Mouse (Mus musculus): Measurements from ENCODE around the gene Nr1h4. TPM values are rescaled to one million over a fixed set of nuclear protein-coding genes. Genes with fewer than 3 reads are reported as not detected.
"Not testable (repeated sequence)": the region's sequence is repeated elsewhere in the genome, so short reads cannot be mapped to it uniquely, and the experiment has no call there.

Gene Nr1h4
- polyA plus RNA-seq, 1 experiment from 2014 or later: 0.66 TPM

DNA sequence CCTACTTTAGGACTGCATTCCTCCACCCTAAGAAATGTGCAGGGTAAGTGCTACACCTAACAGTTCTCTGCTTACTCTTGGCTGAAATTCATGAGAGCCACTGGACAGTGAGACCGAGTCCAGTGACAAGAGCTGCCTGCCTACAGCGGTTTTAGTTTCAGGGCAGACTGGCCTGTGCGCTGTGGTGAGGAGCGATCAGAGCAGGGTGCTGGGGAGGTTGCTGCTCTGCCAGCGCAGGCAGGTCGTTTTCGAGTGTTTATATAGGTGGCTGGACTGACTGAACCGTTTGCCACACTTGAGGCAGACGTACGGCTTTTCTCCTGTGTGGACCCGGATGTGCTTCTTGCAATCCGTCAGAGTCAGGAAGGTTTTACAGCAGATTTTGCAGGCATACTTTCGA lies 21.5 kb upstream of the Nr1h4 start:
- not testable (repeated sequence) for H3K9me3 ChIP-seq (ENCODE audit: control insufficient read depth, low read length); H3K36me3 ChIP-seq (ENCODE audit: control insufficient read depth, insufficient read depth, low read length); H3K4me3 ChIP-seq (ENCODE audit: low read length); ATAC-seq (ENCODE audit: low FRiP score, low TSS enrichment); H3K27ac ChIP-seq (ENCODE audit: low read depth, low read length); H3K27me3 ChIP-seq (ENCODE audit: control insufficient read depth, insufficient read depth, low read length); H3K4me2 ChIP-seq (replicated peaks; ENCODE audit: low read depth, low read length); H3K9ac ChIP-seq (ENCODE audit: low read depth, low read length); H3K4me1 ChIP-seq (ENCODE audit: control insufficient read depth, insufficient read depth, low read length)
- WGBS: 55% methylated on average over 13 of the region's 13 CpGs

DNA sequence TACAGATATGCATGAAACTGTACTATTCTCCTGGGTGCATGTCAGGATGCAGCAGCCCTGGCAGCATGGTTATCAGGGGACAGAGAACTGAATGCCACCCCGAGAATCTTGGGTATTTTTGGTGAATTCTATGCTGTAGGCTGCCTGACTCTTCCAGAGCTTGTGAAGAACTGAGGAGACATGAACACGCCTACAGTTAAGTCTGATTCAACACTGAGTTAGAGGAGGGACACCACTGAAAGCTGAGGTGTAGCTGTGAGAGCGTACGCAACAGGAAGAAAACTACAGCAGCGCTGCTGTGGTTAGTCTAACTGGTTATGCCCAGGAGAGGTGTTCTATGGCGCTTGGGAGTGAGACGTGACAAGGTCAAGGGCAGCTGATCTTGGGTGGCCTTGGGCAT lies 20.5 kb upstream of the Nr1h4 start:
- not testable (repeated sequence) for ATAC-seq (ENCODE audit: low FRiP score, low TSS enrichment); H3K4me3 ChIP-seq (ENCODE audit: low read length); H3K27me3 ChIP-seq (ENCODE audit: control insufficient read depth, insufficient read depth, low read length); H3K4me2 ChIP-seq (replicated peaks; ENCODE audit: low read depth, low read length); H3K9ac ChIP-seq (ENCODE audit: low read depth, low read length); H3K36me3 ChIP-seq (ENCODE audit: control insufficient read depth, insufficient read depth, low read length); H3K9me3 ChIP-seq (ENCODE audit: control insufficient read depth, low read length); H3K4me1 ChIP-seq (ENCODE audit: control insufficient read depth, insufficient read depth, low read length); H3K27ac ChIP-seq (ENCODE audit: low read depth, low read length)
- 88% methylated on average over 7 of the region's 7 CpGs for WGBS

DNA sequence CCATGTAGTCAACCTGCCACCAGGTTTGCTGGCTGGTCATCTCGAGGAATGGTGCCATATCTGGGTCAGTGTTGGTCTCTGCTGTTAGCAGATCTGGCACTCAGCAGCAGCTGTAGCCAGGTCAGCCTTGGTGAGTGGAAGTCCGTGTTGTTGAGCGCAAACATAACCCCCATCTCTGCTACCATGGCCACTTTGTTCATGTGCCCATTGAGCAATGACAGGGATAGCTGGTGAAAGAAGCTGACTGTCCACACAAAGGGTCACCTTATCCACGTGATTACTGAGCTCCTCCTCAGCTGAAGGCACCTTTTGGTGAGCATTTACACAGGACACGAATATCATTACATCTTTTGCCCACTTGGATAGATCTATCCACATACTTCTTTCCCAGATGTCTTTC lies 19.6 kb upstream of the Nr1h4 start:
- Histone ChIP-seq H3K4me2 (replicated peaks; ENCODE audit: low read depth, low read length) (no peak overlapping the region), H3K27ac (ENCODE audit: low read depth, low read length) (no peak overlapping the region), H3K9ac (ENCODE audit: low read depth, low read length) (no peak overlapping the region), H3K9me3 (ENCODE audit: control insufficient read depth, low read length) (no peaks in the 10 kb centered on the region), H3K27me3 (ENCODE audit: control insufficient read depth, insufficient read depth, low read length) (no peaks in the 10 kb centered on the region), H3K4me1 (ENCODE audit: control insufficient read depth, insufficient read depth, low read length) (no peaks in the 10 kb centered on the region), H3K36me3 (ENCODE audit: control insufficient read depth, insufficient read depth, low read length) (no peaks in the 10 kb centered on the region), H3K4me3 (ENCODE audit: low read length) (no peak overlapping the region)
- 81% methylated on average over 5 of the region's 5 CpGs for WGBS
- ATAC-seq (ENCODE audit: low FRiP score, low TSS enrichment): no peak

DNA sequence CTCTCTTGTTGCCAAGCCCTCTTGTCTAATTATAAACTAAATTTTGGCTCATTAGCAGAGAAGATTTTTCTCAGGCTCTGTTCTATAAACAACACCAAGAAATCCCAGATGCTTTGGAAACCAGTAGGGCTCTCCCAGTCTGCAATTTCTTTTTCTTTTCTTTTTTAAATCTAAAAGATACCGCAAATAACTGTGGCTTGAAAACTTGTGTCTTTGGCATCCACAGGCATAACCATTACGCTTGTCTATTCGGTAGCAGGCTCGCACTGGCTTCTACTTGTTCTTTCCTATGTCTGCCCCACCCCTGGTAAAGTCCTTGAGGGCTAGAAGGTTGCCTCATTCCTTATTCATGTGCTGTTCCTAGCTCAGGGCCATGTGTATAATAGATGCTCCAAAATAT lies 18.3 kb upstream of the Nr1h4 start:
- no peaks in the 10 kb centered on the region for H3K4me1 ChIP-seq (ENCODE audit: control insufficient read depth, insufficient read depth, low read length)
- no peak for ATAC-seq (ENCODE audit: low FRiP score, low TSS enrichment)
- WGBS: 88% methylated on average over 4 of the region's 4 CpGs

DNA sequence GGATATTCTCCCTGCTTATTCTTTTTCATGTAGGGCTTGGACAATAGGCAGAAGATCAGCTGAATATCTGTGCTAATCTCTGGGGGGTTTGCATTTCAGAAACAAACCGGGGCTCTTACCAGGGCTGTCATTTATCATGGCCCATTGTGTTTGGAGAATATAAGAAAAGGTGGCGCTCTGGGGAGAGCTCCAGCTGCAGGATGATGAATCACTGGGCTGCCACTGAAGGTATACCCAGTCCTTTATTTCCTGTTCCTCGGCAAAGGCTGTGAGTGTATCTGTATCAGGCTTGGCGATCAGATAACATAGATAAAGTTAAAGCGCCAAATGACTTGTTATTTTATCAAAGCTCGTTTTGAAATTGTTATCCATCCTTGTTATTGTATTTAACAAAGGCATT lies 14.6 kb upstream of the Nr1h4 start:
- no peak for ATAC-seq (ENCODE audit: low FRiP score, low TSS enrichment)
- Histone ChIP-seq H3K9ac (ENCODE audit: low read depth, low read length) (no peak overlapping the region), H3K27ac (ENCODE audit: low read depth, low read length) (no peak overlapping the region), H3K4me3 (ENCODE audit: low read length) (no peak overlapping the region), H3K4me1 (ENCODE audit: control insufficient read depth, insufficient read depth, low read length) (no peaks in the 10 kb centered on the region), H3K36me3 (ENCODE audit: control insufficient read depth, insufficient read depth, low read length) (no peaks in the 10 kb centered on the region), H3K9me3 (ENCODE audit: control insufficient read depth, low read length) (no peaks in the 10 kb centered on the region), H3K27me3 (ENCODE audit: control insufficient read depth, insufficient read depth, low read length) (no peaks in the 10 kb centered on the region), H3K4me2 (replicated peaks; ENCODE audit: low read depth, low read length) (no peak overlapping the region)
- 34% methylated on average over 6 of the region's 6 CpGs for WGBS

More for the DNA sequence above, 18.3 kb upstream of the Nr1h4 start:
- Histone ChIP-seq H3K4me3 (ENCODE audit: low read length) (no peak overlapping the region), H3K9ac (ENCODE audit: low read depth, low read length) (no peak overlapping the region), H3K36me3 (ENCODE audit: control insufficient read depth, insufficient read depth, low read length) (no peaks in the 10 kb centered on the region), H3K4me2 (replicated peaks; ENCODE audit: low read depth, low read length) (no peak overlapping the region), H3K9me3 (ENCODE audit: control insufficient read depth, low read length) (no peaks in the 10 kb centered on the region), H3K27ac (ENCODE audit: low read depth, low read length) (no peak overlapping the region), H3K27me3 (ENCODE audit: control insufficient read depth, insufficient read depth, low read length) (no peaks in the 10 kb centered on the region)

DNA sequence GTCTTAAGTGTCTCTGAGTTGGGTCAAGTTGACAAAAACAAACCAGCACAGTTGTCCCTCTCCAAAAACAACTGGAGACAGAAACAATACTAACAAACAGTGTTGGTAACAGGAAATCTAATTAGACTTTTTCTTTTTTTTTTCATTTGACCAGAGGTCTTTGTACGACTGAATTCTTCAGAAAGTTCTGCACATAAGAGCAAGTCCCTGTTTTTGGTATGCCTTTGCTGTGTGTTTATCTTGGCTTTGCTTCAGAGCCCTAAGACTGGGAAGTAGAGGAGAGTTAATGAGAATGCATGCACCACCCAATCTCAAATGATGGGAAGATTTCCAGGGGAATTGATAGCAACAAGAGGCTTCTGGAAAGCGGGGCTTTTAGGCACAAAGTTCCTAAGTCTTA lies 13.6 kb upstream of the Nr1h4 start:
- Histone ChIP-seq H3K9me3 (ENCODE audit: control insufficient read depth, low read length) (no peaks in the 10 kb centered on the region), H3K4me2 (replicated peaks; ENCODE audit: low read depth, low read length) (no peak overlapping the region), H3K36me3 (ENCODE audit: control insufficient read depth, insufficient read depth, low read length) (no peaks in the 10 kb centered on the region), H3K27me3 (ENCODE audit: control insufficient read depth, insufficient read depth, low read length) (no peaks in the 10 kb centered on the region), H3K27ac (ENCODE audit: low read depth, low read length) (no peak overlapping the region), H3K4me3 (ENCODE audit: low read length) (no peak overlapping the region), H3K4me1 (ENCODE audit: control insufficient read depth, insufficient read depth, low read length) (no peaks in the 10 kb centered on the region), H3K9ac (ENCODE audit: low read depth, low read length) (no peak overlapping the region)
- WGBS: 58% methylated on average over 2 of the region's 2 CpGs
- ATAC-seq (ENCODE audit: low FRiP score, low TSS enrichment): no peak

DNA sequence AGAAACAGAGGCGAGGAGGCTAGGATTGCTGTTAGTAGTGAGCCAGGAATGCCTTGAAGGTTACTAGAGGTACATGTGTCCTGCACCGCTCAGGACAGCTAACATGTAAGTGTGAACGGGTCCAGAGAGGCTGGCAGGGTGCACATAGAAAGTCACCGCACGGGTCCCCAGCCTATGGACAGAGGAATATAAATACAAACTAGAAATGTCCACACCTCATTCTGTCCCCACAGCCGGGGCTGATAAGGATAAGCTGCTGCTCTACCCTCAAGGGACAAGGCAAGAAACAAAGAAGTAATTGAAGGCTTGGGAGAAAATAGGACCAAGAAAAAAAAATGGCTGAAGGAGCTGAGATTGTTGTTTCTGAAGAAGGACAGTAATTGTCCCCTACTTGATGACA lies 10.5 kb upstream of the Nr1h4 start:
- 68% methylated on average over 6 of the region's 6 CpGs for WGBS

DNA sequence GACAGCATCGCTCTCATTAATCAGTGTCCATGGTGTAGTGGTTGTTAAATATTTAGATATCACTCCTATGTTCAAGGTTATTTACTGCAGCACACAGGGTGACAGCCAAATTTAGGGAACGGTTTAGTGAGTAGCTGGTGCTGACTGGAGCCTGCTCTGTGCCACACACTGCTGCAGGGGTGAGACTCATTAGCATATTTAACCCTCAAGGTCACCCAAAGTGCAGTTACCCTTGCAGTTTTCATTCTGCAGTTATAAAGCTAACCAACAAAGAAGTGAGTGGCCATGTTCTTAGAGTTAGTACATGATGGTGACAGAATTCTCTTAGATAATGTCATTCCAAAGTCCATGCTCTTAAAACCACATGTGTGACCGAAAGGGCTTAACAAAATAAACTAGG lies 8.9 kb upstream of the Nr1h4 start:
- Histone ChIP-seq H3K9ac (ENCODE audit: low read depth, low read length) (no peak overlapping the region), H3K27ac (ENCODE audit: low read depth, low read length) (no peak overlapping the region), H3K36me3 (ENCODE audit: control insufficient read depth, insufficient read depth, low read length) (no peaks in the 10 kb centered on the region), H3K27me3 (ENCODE audit: control insufficient read depth, insufficient read depth, low read length) (no peaks in the 10 kb centered on the region), H3K4me1 (ENCODE audit: control insufficient read depth, insufficient read depth, low read length) (no peaks in the 10 kb centered on the region), H3K9me3 (ENCODE audit: control insufficient read depth, low read length) (no peaks in the 10 kb centered on the region), H3K4me3 (ENCODE audit: low read length) (no peak overlapping the region), H3K4me2 (replicated peaks; ENCODE audit: low read depth, low read length) (no peak overlapping the region)
- WGBS: 79% methylated on average over 3 of the region's 3 CpGs
- ATAC-seq (ENCODE audit: low FRiP score, low TSS enrichment): no peak

More for the DNA sequence above, 10.5 kb upstream of the Nr1h4 start:
- Histone ChIP-seq H3K27me3 (ENCODE audit: control insufficient read depth, insufficient read depth, low read length) (no peaks in the 10 kb centered on the region), H3K4me1 (ENCODE audit: control insufficient read depth, insufficient read depth, low read length) (no peaks in the 10 kb centered on the region), H3K9me3 (ENCODE audit: control insufficient read depth, low read length) (no peaks in the 10 kb centered on the region), H3K4me2 (replicated peaks; ENCODE audit: low read depth, low read length) (no peak overlapping the region), H3K4me3 (ENCODE audit: low read length) (no peak overlapping the region), H3K9ac (ENCODE audit: low read depth, low read length) (no peak overlapping the region), H3K36me3 (ENCODE audit: control insufficient read depth, insufficient read depth, low read length) (no peaks in the 10 kb centered on the region), H3K27ac (ENCODE audit: low read depth, low read length) (no peak overlapping the region)
- no peak for ATAC-seq (ENCODE audit: low FRiP score, low TSS enrichment)

DNA sequence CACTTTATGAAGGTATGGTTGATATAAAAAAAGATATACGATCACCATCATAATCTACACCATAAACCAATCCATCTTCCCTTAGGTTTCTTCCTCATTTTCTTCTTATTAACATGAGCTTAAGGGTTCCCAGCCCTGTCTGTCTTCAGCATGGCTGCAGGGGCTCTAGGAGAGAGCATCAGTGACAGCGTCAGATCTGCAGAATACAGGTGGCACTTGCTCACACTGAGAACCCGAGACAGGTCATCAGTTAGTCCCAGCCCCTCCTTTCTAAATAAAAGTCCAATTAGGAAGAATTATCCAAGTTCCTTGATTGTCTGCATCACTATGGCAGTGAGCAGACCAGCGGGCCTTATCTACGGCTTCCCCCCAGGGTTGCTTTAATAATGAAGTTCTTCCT lies 934 bp downstream of the Nr1h4 start:
- H3K4me2 ChIP-seq (replicated peaks; ENCODE audit: low read depth, low read length): no peak overlapping the region
- no peak overlapping the region for H3K27ac ChIP-seq (ENCODE audit: low read depth, low read length)
- H3K4me3 ChIP-seq (ENCODE audit: low read length): no peak overlapping the region
- H3K4me1 ChIP-seq (ENCODE audit: control insufficient read depth, insufficient read depth, low read length): no peaks in the 10 kb centered on the region
- no peaks in the 10 kb centered on the region for H3K36me3 ChIP-seq (ENCODE audit: control insufficient read depth, insufficient read depth, low read length)
- no peak overlapping the region for H3K9ac ChIP-seq (ENCODE audit: low read depth, low read length)
- no peaks in the 10 kb centered on the region for H3K9me3 ChIP-seq (ENCODE audit: control insufficient read depth, low read length)
- WGBS: 90% methylated on average over 5 of the region's 5 CpGs
- ATAC-seq (ENCODE audit: low FRiP score, low TSS enrichment): no peak
- H3K27me3 ChIP-seq (ENCODE audit: control insufficient read depth, insufficient read depth, low read length): no peaks in the 10 kb centered on the region

DNA sequence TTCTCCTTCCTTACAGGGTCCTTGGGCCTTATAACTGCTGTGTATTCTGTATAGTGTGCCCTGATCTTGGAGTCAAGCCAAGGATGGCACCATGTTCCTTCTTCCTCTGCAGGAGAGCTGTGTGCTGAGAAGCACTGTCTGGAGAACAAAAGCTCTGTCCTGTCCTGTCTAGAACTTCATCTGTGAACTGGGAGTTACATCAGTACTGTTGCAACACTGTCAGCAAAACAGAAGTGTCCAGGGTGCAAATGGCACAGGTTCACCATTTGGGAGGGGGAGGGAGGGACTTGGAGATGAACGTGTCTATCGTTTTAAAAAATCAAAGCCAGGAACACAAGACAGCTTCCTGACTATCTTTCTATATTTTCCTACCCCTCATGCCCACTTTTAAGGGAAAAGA lies 1.4 kb downstream of the Nr1h4 start:
- H3K4me2 ChIP-seq (replicated peaks; ENCODE audit: low read depth, low read length): no peak overlapping the region
- no peaks in the 10 kb centered on the region for H3K36me3 ChIP-seq (ENCODE audit: control insufficient read depth, insufficient read depth, low read length)
- no peaks in the 10 kb centered on the region for H3K4me1 ChIP-seq (ENCODE audit: control insufficient read depth, insufficient read depth, low read length)
- H3K9ac ChIP-seq (ENCODE audit: low read depth, low read length): no peak overlapping the region
- no peaks in the 10 kb centered on the region for H3K27me3 ChIP-seq (ENCODE audit: control insufficient read depth, insufficient read depth, low read length)
- no peaks in the 10 kb centered on the region for H3K9me3 ChIP-seq (ENCODE audit: control insufficient read depth, low read length)
- WGBS: 87% methylated on average over 2 of the region's 2 CpGs
- ATAC-seq (ENCODE audit: low FRiP score, low TSS enrichment): no peak
- no peak overlapping the region for H3K4me3 ChIP-seq (ENCODE audit: low read length)
- no peak overlapping the region for H3K27ac ChIP-seq (ENCODE audit: low read depth, low read length)

Measured in kidney, embryonic 14.5 days (tissue).